Mouse (Mus musculus) bone marrow macrophage, adult 2 months (primary cell): ENCODE data around the gene Phf21a. TPM values are rescaled to one million over a fixed set of nuclear protein-coding genes. Genes with fewer than 3 reads are reported as not detected.
A peak's percentile ranks its signal among the peaks of the same experiment; 100 is the strongest.
"Not testable (repeated sequence)": the region's sequence is repeated elsewhere in the genome, so short reads cannot be mapped to it uniquely, and the experiment has no call there.

Source experiments
- H3K27ac ChIP-seq: 2 replicates; pipeline ENCODE4 v1.5.1; 2012; ENCODE audit warnings: low read depth, low read length; ENCODE audit not compliant: insufficient read depth
- H3K4me1 ChIP-seq: 2 replicates; pipeline ENCODE4 v1.6.1; 2012; ENCODE audit warnings: low read length; ENCODE audit not compliant: control insufficient read depth, insufficient read depth
- H3K4me3 ChIP-seq: 2 replicates; pipeline ENCODE4 v1.5.1; 2012; ENCODE audit warnings: mild to moderate bottlenecking, low read length, moderate library complexity; ENCODE audit not compliant: insufficient read depth
- CTCF ChIP-seq: IDR thresholded peaks from 2 replicates; pipeline ENCODE4 v1.5.1; 2012; ENCODE audit warnings: low read depth, mild to moderate bottlenecking, low read length, moderate library complexity
- POLR2A ChIP-seq: IDR thresholded peaks from 2 replicates; pipeline ENCODE4 v1.6.1; 2012; ENCODE audit warnings: mild to moderate bottlenecking, low read depth, low read length, borderline replicate concordance
- polyA plus RNA-seq: library from polyadenylated mRNA; stranded (reverse); fragments of >200 nt; gene quantifications from 2 replicates; pipeline ENCODE4 v1.2.4, GENCODE M21; 2012; ENCODE audit not compliant: missing spikeins, insufficient read depth, insufficient read length

Gene Phf21a
- polyA plus RNA-seq, 1 experiment = 81.5 TPM

- H3K4me3 ChIP-seq = no peak overlapping the region
- no peak overlapping the region for H3K27ac ChIP-seq
- TF ChIP-seq CTCF = no peak
- TF ChIP-seq POLR2A = no peak
- H3K4me1 ChIP-seq = no peaks in the 10 kb centered on the region
These were observed 298.9 kb downstream of the Phf21a start for GRCm38 (mm10) chr2:92391703-92392317.

DNA sequence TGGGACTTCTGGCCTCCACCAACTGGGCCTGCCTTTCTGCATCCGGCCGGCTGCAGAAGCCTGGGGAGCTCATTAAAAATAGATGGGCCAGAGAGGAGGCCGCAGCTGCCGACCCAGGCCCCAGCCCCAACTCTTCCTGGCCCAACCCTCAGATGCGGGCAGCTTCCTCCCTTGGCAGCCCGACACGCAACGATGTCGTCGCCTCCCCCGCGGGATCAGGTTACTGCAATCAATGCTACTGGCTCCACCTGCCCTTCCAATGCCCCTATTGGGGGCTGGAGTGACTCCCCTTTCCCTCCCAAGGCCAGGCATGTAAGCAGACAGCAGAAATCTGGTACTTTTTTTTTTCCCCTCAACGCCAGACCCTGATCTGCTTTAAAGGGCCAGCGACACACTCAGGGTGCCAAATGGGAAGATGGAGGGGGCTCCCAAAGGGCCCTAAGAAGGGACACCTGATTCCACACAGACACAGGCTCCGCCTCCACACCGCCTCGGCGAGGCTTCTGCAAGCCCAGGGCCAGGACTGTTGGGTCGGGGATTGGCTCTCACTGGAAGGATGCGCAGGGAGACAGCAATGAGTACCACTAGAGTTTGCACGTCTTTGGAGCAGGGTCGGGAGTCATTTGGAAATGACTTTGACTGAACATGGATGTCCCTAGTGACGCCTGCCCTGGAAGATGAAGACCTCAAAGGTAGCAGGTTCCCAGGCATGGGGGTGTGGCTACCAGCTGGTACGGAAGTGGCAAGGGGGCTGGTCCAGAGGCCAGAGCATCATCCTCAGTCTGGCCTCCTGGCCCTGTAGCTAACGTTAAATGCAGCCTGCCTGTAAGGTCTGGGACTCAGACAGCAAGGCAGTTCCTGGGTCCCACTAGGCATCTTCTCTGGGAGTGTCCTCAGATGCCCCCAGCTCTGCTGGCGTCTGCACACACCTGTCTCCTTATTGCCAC, 299.7 kb downstream of the Phf21a start:
- Histone ChIP-seq H3K27ac (no peak overlapping the region), H3K4me1 (no peaks in the 10 kb centered on the region), H3K4me3 (no peak overlapping the region)
- no peak for TF ChIP-seq CTCF
- no peak for TF ChIP-seq POLR2A

- no peak for TF ChIP-seq CTCF
- TF ChIP-seq POLR2A = no peak
- no peaks in the 10 kb centered on the region for H3K4me1 ChIP-seq
- H3K27ac ChIP-seq = no peak overlapping the region
- H3K4me3 ChIP-seq = no peak overlapping the region
These were observed 302.6 kb downstream of the Phf21a start for GRCm38 (mm10) chr2:92395535-92395934.

DNA sequence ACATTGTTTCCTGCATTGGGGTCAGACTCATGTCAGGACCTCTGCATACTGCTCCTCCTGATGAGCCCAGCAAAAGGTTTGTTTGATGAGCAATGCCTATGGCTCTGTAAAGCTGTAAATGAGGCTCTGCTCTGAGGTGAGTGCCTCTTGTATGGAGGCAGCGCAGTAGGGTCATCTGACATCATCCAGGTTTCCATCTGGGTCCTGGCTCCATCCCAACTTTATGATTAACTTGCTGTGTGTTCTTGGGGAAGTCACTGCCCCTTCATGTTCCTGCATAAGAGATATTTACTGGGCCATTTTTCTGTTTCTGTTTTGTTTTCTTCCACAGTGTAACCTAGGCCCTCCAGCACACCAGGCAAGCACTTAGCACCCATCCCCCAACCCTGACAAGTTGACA, 304.5 kb downstream of the Phf21a start:
- H3K4me3 ChIP-seq = no peak overlapping the region
- no peak for TF ChIP-seq POLR2A
- no peak for TF ChIP-seq CTCF
- no peak overlapping the region for H3K27ac ChIP-seq
- H3K4me1 ChIP-seq = 0 out of 2 replicates have a peak, but pooled peaks cover 2% of the 10 kb centered on the region

DNA sequence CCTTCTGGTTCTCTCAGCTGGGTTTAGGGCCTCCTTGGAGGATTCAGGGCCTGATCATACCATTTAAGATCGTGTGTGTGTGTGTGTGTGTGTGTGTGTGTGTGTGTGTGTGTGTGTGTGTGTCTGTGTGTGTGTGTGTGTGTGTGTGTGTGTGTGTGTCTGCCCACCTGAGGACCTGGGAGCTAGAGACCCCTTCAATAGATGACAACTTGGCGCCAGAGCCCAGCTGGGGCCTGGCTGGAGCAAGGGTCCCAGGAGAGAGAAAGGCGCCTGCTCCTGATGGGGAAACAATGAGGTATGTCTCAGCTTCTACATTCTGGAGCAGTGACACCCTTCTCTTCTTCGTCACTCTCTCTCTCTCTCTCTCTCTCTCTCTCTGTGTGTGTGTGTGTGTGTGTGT, 307.0 kb downstream of the Phf21a start:
- H3K4me1 ChIP-seq, H3K4me3 ChIP-seq, H3K27ac ChIP-seq: not testable (repeated sequence)

- Histone ChIP-seq H3K4me1 (0 out of 2 replicates have a peak, but pooled peaks cover 2% of the 10 kb centered on the region), H3K27ac (no peak overlapping the region), H3K4me3 (peak overlapping the region; percentile 22; the same call in 1 of the 2 replicates)
- TF ChIP-seq POLR2A (no peak), CTCF (no peak)
These were observed 307.8 kb downstream of the Phf21a start for GRCm38 (mm10) chr2:92400682-92401081.

DNA sequence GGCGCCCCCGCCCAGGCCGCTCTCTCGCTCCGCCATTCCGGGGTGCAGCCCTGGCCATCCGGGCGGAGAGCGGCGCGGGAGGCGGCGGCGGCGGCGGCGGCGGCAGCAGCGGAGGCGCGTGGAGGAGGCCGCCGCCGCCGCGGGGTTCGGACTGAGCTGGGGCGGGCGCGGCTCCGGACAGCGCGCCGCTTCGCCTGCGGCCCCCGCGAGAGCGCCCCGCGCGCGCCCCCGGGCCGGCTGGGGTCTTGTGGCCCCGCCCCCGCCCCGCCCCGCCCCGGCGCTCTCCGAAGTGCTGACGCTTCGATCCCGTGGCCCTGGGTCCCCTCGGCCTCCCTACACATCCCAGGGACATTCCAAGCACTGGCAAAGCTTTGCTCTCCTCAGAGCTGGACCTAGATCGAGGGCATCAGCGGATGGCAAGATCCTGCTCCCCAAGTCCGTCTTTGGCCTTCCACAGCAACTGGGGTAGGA, 308.2 kb downstream of the Phf21a start, which contains the start of gene Mapk8ip1:
Mapk8ip1 (minus strand) TSS at position 173 of the 471 bp plus-strand sequence.
- no peak for TF ChIP-seq POLR2A
- no peak for TF ChIP-seq CTCF
- Histone ChIP-seq H3K4me1 (0 out of 2 replicates have a peak, but pooled peaks cover 2% of the 10 kb centered on the region), H3K4me3 (peak within 1 kb of the TSS; percentile 37), H3K27ac (no peak within 1 kb of the TSS)

DNA sequence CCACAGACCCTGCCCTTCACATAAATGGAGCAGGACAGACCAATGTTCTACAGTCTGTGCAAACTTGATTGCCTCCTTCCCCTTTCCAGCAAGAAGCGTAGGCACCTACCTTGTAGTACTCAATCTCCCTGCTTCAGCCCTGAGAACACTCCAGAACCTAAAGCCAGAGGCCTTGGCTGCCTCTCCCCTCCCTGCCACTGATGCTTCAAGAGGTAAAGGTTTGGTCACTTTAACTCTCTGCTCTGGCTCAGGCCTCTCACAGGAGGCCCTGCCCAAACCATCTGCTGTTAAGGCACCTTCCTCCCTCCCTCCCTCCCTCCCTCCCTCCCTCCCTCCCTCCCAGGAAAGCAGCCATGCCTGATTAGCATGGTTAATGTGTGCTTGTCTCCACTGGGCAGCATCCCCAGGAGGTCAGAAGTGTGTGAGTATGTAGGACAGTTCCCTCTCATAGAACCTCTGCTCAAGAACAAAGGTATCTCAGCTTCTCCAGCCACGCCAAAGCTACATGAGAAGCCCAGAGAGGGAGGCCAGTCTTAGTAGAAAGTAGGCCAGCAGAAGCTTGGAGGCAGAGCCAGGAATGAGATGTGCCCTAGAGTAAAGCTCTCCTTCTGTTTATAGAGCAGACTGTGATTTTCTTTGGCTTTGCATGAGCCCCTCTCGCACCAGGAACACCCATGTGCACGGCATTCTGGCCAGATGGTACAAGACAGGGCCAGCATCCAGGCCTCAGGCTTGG, 309.8 kb downstream of the Phf21a start:
- no peak overlapping the region for H3K4me3 ChIP-seq
- H3K27ac ChIP-seq = no peak overlapping the region
- TF ChIP-seq CTCF (no peak), POLR2A (no peak)
- 0 out of 2 replicates have a peak, but pooled peaks cover 2% of the 10 kb centered on the region for H3K4me1 ChIP-seq

- Histone ChIP-seq H3K27ac (no peak overlapping the region), H3K4me1 (0 out of 2 replicates have a peak, but pooled peaks cover 2% of the 10 kb centered on the region), H3K4me3 (no peak overlapping the region)
- TF ChIP-seq POLR2A = no peak
- no peak for TF ChIP-seq CTCF
These were observed 310.9 kb downstream of the Phf21a start for GRCm38 (mm10) chr2:92403776-92404319.
